Mouse (Mus musculus) ES-CJ7 (cell line): ENCODE measurements around the gene Pon3.

Experiments
- DNase-seq: peaks from one replicate; pipeline ENCODE4 v3.0.0; 2011; ENCODE audit warnings: low read depth, low spot score

Gene Pon3

DNA sequence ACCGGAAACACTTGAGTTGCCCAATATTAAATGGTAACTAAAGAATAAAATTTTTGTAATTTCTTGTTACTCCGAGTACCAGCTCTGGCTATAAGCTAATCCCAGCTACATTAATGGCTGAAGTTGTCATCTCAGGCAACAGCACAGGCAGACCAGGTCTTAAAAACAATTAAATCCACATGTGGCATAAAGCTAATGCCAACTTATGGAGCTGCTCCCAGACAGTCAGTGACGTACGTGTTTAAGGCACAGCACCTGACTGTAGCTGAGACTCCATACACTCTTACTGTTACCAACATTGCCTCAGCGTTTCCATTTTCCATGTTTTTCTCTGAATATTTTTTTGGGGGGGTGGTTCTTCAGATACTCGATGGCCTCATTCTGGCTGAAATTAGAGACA, 76.9 kb downstream of the Pon3 start:
- DNase-seq, result no peak

DNA sequence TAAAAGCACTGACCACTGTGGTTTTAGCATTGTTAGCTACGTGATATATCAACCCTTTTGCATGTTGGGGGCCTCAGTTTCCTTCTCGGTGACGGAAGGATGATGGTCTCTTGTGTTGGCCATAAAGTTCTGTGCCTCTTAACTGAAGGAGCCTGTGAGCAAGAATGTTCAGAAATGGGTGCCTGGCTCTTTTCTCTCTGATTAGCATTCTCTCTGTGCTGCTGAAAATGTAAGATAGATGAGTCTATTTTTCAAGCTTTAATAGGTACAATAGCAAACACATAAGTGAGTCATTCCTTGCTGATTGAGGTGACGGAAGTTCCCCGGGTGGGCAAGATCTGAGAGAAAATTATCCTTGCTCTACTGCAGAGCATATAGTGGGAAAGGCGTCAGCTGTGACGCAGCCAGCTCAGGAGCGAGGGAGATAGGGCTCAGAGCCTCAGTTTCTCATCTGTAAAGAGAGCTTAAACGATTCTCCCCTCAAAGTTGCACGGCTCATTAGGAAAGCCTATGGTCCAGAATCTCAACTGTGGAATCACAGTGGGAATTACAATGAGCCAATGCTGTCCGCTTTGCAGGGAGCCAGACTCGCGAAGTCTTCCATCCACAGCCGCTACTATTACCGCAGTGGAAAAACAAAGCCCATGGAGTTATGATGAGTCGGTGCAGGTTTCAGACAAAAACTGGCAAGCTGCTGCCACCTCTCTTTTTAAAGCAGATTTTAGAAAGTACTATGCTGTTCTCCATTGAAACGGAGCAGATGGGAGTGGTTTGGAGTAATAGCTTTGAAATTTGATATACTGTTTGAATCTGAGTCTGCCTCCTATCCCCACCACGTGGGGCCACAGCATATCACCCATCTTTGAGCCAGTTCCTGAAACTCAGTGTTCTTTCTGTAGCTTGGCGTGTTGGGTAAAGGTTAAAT, 77.9 kb downstream of the Pon3 start:
- DNase-seq, result no peak

DNA sequence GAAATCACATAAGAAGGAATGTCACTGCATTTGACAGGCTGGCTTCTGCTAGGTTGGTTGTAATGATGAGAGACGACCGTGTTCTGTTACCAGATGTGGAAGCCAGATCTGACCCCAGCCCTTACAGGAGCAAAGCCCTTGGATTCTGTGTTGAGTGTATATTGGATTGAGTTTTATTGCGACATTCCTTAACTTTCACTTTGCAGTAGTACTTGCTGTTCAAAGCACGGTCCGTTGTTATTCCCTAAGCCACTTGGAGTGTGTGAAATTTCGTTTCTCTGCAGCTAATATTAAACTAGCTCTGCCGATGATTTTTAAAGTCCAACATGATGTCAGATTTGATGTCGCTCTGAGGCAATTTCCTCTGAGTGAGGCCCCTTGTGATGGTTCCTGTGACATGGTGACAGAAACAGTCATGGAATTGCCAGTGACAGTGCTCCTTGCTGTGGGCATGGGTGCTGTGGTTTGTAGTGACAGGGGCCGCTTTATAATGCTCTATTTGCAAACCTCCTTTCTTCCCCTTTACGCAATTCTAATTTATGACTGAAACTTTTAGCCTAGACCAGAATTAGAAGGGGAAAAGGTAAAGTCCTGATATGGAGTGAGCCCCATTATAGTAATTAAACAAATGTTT, 81.8 kb downstream of the Pon3 start:
- no peak for DNase-seq

DNA sequence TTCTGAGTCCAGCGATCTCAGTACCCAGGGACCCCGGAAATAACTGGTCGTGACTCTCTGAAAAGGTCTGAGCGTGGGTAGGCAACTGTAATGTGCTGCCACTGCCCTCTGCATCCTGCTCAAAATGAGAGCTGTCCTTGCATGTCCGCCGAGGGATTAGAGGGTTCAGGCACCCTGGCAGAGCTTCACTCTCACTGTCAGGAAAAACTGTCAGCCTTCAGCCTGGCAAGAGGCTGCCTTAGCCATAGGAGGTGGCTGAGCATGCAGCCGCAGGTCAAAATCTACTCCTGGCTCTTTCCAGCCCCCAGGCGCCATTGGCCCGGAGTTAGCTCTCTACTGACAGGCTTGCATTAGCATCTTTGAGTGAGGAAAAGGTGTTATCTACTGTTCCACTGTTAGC, 83.5 kb downstream of the Pon3 start:
- peak; percentile 8 for DNase-seq

DNA sequence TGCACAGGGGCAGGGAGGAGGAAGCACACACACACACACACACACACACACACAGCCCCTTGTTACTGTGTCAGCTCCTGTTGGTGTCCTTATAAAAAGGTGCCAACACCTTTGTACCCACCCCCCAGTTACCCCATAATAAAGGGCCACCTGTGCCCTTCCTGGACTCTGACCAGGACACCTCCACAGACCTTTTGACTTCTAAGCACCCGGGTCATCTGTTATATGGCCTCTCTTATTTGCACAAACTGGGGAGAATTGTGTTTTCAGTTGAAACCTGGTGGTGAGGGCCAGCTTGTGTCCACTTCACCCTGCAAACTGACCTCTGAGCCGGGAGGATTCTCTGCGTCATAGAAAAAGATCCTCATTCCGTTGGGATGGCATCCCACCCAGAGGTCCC, 84.7 kb downstream of the Pon3 start:
- DNase-seq, result no peak
